Mouse (Mus musculus) T-helper 2 cell (primary cell): ENCODE data around the gene Pou2f1.

Experiments
- in situ Hi-C: fragments of 300-600 bp; cut with MboI, MseI; formaldehyde crosslinking; loops from one replicate; pipeline ENCODE4 v1.15.1; 2025; ENCODE audit warnings: high pct_unique_total_duplicates

The Pou2f1 gene

DNA sequence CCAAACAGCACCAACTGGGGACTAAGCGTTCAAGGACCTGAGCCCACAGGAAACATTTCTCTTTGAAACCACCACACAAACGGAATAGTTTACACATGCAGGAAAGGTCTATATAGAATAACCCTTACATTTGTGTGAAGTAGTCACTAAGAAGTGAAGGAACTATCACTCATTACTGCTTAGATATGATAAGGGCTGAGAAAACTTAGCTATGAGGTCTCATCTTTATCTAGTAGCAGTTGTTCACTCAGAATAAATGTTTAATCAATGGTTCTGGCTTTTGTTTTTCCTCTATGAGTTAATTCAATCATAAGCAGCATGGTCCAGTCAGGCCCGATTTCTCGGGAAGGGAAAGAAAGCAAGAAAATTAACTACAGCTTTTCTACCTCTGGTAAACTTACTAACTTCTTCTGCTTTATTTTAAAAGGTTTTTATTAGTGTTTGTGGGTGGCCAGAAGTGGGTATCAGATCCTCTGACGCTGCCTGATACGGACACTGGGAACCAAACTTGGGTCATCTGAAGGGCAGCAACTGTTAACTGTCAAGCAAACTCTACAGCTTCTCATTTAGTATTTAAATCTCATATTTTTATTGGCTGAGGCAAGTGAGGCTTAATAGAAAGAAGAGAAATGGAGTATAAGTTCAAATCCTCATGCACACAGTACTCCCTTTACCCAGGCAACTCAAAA lies 40.7 kb downstream of the Pou2f1 start:
- in situ Hi-C loops = no loop called here

DNA sequence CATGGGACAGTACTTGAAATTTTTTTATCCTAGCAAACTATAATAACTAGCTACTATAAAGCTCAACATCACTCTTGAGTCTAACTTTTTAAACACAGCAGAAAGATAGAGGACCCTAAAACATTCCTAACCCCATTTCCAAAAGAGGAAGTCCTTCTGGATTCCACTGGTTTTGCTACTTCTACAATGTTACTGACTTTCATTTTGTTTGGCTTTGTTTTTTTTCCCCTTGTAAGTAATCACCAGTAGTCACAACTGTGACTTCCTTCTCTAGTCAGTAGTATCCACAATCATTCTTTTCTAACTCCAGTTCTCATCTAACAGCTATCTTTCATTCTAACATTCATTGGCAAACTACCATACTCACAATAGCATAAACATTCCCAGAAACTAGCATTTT lies 44.3 kb downstream of the Pou2f1 start:
- in situ Hi-C loops = no loop called here

DNA sequence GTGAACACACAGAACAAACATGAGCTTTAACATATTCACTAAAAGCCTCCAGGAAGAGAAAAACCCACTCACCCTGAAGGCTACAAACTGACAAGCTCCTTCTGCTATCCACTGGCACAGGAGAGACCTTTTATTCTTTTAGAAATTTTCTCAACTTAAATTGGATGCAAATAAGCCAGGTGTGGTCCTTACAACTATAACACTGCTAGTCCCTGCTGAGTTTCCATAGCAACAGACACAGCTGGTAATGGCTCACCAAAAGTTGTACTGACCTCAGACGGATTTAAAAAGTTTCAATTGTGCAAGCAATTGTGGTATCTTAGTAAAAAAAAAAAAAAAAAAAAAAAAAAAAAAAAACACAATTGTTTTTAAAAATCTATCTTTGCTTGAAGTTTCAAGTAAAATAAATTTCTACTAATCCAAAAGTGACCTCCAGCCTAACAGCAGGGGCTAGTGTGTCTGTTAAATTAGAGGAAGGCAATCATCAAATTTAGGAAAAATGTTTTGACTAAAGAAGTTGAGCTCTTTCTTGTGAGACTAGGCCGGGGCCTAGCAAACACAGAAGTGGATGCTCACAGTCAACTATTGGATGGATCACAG lies 54.2 kb downstream of the Pou2f1 start:
- in situ Hi-C loops = no loop called here

DNA sequence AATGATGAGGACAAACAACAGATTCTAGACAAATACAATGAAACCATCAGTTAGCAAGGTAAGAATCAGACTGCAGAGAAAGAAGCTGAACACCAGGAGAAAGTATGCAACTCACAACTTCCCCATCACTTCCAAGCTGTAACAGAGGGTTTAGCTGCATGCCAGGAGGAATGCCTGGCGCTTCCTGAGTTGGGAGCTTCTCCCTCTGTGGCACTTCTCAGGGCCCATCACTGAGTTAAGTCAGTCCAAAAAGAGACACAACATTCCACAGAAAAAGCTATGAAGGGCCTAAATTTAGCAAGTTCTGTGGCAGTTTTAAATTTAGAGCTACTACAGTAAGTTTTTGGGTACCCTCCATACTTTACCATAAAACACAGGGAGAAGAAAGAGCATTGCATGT lies 59.2 kb downstream of the Pou2f1 start:
- in situ Hi-C loops = no loop called here

DNA sequence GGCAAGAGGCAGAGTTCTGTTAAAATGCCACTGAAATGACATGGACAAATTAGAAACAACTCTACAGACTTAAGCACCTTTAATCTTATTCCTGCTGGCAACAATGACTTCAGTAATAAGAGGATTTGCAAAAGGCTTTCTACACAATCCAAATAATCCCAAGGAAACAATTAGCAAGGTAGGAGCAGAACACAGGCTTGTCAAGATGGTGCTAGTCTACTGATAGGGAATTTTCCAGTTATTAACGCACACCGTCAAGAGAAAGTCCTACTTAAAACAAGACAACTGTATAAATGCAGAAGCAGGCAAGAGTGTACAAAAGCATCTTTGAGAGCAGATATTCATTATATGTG lies 67.0 kb downstream of the Pou2f1 start:
- in situ Hi-C loops = no loop called here

DNA sequence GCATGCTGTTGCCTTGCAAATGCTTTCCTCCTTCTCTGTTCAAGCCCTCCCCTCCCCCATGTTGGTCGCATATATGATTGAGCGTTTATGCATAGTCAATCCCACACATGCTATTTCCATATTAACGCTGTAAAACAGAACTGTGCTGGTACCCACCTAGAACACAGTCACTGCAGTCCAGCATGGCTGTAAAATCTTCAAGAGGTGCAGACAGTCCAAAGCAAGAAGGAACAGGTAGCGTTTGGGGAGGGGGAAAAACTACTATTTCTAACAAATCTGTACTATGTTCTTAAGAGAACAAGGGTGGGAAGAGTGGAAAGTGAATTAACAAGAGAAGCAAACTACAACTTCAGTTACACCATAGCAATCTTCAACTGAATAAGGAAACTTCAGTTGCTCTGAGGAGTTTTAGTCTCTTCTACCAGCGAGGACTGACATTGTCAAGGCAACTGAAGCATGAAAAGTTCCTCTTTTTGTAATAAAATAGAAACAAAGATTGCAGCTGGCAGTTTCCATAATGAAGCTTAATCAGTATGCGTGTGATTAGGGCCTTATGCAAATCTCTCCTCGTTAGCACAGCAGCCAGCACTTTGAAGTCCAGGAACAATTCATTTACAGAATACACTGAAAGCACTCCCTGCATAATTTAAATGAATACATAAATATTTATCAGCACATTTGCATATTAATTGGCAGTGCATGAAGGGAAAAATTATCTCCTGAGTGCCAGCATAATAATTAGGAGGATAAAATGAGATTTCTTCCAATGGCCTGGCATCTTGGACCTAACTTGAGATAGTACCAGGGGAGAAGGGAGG lies 67.6 kb downstream of the Pou2f1 start:
- in situ Hi-C loops = no loop called here

DNA sequence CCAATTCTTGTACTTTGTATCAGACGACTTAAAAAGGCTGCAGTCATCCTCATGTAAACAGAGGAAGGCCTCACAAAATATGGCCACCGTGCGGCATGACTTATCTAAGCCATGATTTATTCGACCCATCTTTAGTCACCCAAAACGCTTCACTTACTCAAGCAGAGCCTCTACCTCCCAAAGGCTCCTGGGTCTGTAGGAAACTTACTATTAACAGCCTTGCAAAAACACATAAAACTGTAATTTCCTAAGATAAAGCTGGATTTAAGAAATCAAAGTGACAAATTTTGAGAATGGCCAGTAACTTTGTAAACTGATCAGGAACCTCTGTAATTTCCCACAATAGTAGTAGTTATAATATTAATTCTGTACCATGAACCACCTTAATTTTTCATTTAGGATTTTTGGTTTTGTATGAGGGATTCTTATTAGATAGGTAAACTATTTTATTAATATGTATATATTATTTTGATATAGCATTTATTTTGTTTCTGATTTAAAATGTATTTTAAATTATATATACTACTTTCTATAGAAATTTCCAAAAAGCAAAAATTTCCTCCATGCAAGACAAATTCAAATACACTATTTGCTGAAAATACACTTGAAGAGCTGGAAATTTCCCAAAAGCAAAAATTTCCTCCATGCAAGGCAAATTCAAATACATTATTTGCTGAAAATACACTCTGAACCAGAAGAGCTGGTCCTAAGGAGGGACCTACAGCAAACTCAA lies 68.4 kb downstream of the Pou2f1 start:
- in situ Hi-C loops = no loop called here

DNA sequence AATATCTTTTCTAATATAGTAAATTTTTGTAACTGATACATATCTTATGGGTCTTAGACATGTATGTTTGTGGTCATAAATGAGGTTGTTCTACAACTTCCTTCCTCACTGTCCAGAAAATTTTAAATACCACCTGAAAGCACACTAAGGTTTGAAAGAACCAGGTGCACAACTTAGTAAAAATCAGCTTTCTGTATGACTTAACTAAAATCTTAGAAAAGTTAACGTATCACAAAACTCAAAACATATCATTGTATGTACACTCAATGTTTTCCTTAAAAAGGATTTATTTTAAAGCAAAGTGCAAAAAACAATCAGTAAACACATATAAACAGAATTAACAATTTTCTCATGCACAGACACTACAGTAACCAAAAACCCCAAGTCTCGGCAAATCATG lies 69.6 kb downstream of the Pou2f1 start:
- in situ Hi-C loops = no loop called here

DNA sequence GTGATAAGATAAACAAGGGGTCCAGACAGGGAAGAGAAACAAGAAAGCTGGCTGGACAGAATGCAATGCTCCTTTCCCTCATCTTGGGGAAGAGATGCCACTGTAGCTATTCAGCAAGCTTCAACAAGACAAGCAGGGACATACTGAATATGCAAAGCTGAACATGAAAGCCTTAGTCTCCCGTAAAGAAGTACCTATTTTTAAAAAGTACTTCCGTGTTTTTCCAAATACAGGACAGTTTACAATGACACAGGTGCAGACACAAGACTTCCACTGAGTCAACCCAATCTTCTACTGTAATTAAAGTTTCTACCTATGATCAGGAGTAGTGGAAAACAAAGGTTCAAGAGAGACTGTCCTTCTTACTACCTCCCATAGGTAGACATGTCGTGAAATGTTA lies 72.0 kb downstream of the Pou2f1 start:
- in situ Hi-C loops = no loop called here

DNA sequence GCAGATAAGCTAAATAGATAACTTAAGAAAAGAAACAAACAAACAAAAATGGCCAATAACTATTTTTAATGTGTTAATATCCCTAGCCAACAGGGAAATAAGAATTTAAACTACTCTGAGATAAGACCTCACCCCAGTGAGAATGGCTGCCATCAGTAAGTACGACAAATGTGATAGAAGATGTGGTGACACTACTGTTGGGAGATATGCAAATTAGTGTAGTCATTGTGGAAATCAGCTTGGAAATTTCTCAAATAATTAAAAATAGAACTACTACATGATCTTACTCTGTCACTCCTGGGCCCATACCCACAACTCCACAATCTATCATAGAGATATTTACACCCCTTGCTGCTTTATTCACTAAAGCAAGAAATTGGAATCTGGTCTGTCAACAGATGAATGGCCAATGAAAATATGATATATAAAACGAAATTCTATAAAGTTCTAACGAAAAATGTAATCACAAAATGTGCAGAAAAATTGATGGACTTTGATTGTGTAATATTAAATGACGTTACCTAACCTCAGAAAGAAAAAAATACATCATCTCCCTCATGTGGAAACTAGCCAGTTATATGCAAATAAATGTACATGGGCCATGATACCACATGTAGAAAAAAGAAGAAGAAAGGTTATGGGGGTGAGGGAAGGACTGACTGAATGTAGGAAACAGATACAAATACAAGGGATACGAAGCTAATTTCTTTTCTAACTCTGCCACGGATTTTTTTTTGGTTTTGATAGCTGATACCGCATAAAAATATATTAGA lies 74.8 kb downstream of the Pou2f1 start:
- in situ Hi-C loops = no loop called here

DNA sequence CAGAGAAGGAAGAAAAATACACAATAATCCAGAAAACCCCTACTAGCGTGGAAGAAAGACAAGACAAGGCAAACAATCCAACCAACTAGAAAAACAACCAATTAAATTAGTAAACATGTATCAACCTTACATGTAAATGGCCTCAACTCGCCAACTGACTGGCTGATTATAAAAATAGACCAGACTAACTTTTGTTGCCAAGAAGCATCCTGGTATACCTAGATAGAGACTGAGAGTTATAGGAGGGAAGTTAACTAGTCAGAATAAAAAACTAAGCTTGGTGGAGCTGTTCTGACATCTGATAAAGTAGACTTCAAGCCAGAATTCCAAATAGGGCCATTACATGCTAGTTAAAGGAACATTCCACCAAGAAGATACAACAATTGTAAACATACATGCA lies 77.3 kb downstream of the Pou2f1 start:
- in situ Hi-C loops = no loop called here

DNA sequence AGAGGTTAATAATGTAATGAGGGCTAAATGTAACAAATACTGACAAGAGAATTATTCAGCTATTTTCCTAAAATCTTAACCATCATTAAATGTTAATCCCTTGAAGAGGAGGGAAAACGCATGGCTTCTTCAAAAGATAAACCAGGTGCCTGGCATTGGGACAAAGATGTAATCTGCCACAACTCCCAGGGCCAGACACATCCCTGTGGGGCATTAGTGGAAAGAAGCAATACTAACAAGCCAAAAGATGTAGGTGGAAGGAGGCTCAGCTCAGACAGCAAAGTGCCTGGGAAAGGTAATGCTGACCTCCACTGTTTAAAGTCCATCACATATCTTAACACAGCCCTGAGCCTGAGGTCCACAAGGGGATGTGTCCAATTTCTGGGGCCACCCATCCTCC lies 80.0 kb downstream of the Pou2f1 start:
- in situ Hi-C loops = no loop called here

DNA sequence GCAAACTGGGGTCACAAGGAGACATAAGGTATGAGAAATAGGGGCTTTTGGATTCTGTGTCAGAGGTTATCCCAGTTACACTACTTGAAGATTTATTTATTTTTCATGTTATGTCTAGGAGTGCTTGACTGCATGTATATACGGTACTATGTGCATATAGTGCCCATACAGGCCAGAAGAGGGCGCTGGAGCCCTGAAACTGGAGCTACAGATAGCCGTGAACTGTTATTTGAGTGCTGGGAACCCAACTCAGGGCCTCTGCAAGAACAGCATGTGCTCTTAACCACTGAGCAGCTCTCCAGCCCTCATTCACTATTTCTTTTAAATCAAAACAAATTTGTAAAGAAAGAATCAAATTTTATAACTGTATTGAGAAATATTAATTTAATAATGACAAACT lies 81.5 kb downstream of the Pou2f1 start:
- in situ Hi-C loops = no loop called here

DNA sequence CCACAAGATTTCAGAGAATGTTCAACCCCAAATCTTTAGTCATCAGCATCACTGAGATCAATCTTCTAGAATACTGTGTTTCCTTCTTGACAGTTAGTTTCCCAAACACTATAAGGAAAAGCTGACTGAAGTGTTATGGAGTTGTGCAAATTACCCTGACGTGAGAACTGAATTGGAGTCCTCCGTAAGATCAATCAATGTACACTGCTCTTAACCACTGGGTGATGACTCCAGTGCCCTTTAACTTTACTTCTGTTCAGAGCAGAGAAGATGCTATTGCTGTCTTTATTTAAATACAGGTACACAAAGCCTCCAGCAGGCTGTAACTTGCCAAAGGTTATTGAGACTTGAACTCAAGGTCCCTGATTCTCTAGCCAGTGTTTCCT lies 88.1 kb downstream of the Pou2f1 start:
- in situ Hi-C loops = no loop called here

DNA sequence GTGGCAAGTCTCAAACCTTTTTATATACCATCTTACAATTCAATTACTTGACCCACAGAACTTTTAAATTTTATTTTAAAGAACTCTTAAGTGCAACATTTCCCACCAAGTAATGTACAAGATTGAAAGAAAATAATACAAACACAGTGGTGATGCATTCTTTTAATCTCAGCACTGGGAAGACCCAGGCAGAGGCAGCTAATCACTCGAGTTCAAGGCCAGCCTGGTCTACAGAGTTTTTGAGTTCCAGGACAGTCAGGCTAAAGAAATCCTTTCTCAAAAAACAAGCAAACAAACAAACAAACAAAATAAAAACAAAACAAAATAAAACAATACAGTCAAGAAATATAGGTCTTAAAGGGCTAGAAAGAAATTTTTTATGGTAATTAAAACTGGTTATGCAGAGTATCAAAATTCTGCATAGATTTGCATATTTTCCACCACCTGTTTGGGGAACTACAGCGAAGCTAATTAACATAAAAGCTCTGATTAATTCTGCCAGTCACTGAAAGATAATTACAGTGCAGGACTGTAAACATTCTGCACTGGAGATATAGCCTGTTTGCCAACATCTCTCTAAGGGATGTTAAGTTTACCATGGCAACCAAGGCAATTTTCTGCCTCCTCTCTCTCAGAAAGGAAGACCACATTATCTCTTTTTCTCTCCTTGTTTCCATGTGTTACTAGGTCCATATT lies 88.6 kb downstream of the Pou2f1 start:
- in situ Hi-C loops = no loop called here

DNA sequence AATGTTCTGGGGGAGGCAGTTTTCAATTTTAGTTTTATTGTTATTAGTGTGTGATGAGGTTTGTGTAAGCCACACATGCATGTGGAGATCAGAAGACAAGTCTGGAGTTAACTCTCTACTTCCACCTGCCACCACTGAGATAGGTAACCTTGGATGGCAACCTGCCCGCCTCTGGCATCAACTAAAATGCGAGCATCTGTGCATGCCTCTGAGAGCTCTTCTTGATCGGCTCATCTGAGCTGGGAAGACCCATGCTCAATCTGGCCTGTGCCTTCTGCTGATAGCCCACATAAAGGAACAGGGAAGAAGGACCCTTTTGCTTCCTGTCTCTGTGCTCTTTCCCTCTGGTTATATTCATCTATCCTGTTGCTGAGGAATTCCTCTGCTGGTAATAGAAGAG lies 93.0 kb downstream of the Pou2f1 start:
- in situ Hi-C loops = no loop called here

DNA sequence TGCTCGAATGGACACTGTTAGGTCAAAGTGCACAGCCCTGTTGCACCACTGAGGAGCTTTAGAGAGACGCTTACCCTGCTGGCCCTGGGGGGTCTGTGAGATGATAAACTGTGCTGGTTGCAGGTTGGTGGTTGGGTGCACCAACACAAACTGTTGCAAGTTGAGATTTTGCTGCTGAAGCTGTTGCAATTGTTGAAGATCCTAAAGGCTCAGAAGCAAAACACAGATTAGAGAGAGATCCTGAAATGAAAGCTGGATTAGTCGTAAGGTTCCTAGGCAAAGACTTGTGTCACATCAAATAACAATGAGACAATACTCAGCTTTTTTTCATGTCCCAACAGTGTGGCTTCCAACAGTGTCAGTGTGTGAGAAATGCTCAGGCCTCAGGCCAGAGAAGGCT lies 93.7 kb downstream of the Pou2f1 start:
- in situ Hi-C loops = no loop called here

DNA sequence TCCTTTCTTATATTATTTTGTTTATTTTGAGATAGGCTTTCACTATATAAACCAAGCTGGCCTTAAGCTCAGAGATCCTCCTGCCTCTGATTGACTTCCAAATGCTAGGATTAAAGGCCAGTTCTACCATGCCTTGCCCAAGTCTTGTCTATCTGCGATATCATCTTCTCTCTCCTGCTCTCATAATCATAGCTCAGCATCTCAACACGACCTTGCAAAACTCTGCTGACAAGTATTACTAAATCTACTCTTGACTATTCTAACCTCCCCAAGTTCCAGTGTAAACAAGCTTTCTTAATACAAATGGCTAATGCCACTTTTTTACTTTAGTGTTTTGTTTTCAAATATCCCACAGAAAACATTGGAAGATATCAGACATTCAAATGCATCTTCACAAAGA lies 94.3 kb downstream of the Pou2f1 start:
- in situ Hi-C loops = no loop called here

DNA sequence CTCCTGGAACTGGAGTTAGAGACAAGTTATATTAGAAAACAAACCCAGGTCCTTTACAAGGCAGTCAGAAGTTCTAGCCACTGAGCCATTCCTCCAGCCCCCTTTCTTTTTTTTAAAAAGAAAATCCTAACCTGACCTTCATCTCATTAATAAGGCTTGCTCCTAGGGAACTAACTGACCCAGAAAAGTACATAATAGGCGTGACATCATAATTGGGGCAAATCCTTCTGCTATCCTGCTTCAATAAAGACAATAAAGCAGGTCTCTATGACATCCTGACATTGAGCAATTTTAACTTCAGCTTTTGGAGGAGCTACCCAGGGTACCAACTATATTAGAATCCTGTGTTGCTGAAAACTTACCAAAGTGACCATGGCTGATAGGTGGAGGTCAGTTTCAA lies 98.9 kb downstream of the Pou2f1 start:
- in situ Hi-C loops = no loop called here

DNA sequence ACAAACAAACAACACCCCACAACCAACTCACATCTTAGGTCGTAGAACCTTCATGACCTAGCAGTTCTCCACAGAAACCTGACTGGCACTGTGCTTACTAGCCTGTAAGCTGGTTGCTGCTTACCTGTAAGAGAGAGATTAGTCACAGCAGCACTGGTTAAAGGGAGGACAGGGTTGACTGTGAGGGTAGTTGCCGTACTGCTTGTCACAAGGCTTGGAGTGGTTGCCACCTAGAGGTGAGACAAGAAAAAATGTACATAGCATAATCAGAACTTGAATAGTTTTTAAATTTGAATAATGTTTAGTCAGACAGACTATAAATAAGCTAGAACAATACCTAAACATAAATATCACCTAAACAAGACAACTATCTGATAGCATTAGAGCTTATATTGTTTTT lies 110.8 kb downstream of the Pou2f1 start:
- in situ Hi-C loops = no loop called here
